Mouse (Mus musculus) monocyte, adult 2 months (primary cell): Measurements from ENCODE around the gene Sncb.
"Not testable (repeated sequence)": the region's sequence is repeated elsewhere in the genome, so short reads cannot be mapped to it uniquely, and the experiment has no call there.

Source experiments
- DNase-seq, 2 experiments: peaks; one replicate each; pipeline ENCODE4 v3.0.0; 2022; ENCODE audit warnings: low spot score in 2 of 2, low read depth in 1 of 2

Gene Sncb

DNA sequence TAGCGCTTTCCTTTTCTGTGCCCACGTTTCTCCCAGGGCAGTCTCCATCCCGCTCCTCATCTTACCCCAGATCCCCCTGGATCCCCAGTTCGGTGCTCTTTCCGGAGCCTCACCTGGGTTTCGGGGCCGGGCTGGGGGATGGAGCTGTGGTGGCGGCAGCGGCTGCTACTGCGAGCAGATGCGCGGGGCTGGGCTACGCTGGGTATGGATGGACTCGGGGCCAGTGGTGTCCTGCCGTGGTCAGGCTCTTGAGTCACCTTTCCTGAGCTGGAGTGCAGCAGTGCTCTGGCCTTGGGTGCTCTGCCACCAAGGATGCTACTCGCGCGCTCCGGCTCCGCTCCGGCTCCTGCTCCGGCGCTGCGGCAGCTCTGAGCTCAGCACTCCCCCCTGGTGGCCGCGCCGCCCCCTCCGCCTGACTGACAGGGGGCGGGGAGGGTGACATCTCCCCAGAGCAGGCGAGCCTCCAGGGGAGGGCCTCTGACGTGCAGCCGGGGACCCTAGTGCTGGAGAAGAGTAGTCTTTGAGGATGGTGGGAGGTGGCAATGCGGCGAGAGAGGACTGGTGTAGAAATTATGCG, at the start of gene Sncb:
Gene Sncb, minus strand, starts transcription at position 404 of the 577 bp plus-strand sequence.
- DNase-seq, result no peak

GRCm38 (mm10) chr13:54813381-54813780, 47.0 kb upstream of the Sncb start:
- DNase-seq, result no peak

- no peak for DNase-seq
Measured at GRCm38 (mm10) chr13:54811476-54811875, 45.1 kb upstream of the Sncb start.

DNA sequence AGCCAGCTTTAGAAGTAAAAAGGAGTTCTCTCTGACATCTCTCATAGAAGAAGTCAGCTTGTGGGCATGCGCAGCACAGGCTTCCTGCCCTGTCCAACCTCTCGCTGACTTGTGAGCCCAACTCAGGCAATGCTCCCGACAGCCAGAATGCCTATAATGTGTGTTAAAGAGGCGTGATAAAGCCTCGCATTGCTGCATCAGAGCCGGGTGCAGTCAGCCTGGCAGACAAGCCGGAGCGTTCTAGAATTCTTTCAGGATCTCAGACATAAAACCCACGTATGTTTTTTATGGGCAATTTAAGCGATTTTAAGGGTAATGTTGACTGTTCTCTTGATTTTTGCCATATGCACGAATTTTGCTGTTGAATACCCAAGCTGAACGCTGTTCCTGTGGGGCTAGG, 41.7 kb upstream of the Sncb start:
- DNase-seq, result no peak

DNA sequence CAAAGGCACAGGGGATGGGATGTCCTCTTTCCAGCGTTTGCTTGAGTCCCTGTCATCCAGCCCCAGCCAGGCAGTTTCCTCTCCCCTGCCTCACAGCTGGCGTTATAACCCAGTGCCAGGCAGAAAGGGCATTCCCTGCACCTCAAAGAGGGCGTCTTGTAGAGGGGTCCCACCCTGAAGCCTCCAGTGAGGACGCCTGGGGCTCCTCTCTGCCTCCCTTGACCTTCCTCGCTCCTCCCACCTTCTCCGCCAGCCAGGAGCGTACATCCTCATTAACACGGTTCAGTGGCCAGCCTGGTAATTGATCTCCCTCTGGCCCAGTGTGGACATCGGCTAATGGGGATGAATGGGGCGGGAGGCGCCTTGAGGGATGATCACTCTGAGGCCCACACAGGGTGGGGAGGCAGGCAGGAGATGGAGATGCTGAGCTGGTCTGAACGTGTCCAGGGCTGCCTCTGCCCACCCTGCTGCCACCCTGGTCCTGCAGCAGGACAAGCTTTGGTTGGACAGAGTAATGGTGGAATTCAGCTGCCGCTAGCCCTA, 40.1 kb upstream of the Sncb start:
- no peak for DNase-seq

GRCm38 (mm10) chr13:54805134-54805838, 38.9 kb upstream of the Sncb start:
- no peak for DNase-seq

GRCm38 (mm10) chr13:54803010-54803409, 36.6 kb upstream of the Sncb start:
- no peak for DNase-seq

GRCm38 (mm10) chr13:54800206-54800605, 33.8 kb upstream of the Sncb start:
- no peak for DNase-seq

- peak in 1 of 2 experiments; percentile 46 for DNase-seq
Measured at GRCm38 (mm10) chr13:54799701-54800100, 33.3 kb upstream of the Sncb start.

DNA sequence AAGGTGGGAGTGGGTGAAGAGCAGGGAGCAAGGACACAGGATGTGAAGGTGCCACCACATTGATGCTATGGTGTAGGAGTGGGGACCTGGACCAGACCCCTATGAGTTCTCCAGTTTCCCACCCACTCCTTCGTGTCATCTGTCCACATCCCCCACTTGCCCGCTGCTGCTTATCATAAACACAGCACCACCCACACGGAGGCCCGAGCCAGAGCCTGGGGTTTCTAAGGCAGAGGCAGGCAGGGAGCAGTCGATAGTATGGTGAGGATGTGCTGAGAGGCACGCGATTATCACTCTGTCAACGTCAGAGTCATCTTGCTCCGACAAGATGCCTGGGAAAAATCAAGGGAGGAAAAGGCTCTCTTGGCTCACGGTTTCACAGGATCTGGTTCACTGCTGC, 32.3 kb upstream of the Sncb start:
- DNase-seq, result no peak

DNA sequence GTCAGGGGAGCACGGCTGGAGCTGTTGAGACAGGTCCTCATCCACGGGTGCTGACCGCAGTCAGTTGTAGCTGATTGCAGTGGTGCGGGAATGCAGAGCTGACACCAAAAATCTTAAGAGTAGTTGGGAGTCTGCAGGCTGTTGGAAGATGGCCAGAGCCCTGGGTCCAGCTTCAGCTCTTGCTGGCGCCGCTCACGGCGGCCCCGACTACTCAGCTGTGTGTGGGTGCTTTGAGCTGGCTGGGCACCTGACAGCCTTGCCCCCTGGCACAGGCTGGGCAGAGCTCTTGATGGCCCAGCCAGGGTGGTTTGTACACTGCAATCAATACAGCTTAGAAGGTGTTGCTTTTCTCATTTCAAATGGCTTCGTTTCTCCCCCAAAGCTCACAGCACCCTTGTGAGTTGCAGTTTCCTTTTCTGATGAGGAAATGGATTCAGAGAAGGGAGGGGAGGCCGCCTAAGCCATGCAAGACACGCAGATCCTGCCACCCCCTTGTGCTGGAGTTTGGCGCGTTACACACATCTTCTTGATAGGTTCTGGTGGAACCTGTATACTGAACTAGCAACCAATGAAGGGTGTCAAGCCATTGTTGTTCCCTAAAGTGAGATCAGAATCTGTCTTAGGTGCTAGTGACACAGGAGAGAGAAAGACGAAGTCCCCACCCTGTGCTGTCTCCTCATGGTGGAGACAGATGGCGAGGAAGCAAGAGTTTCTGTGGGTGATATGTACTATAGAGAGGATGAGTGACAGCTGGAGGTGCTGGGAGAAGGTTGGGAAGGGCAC, 31.7 kb upstream of the Sncb start:
- DNase-seq, result no peak

- DNase-seq, result no peak
Measured at GRCm38 (mm10) chr13:54797356-54797755, 31.0 kb upstream of the Sncb start.

DNA sequence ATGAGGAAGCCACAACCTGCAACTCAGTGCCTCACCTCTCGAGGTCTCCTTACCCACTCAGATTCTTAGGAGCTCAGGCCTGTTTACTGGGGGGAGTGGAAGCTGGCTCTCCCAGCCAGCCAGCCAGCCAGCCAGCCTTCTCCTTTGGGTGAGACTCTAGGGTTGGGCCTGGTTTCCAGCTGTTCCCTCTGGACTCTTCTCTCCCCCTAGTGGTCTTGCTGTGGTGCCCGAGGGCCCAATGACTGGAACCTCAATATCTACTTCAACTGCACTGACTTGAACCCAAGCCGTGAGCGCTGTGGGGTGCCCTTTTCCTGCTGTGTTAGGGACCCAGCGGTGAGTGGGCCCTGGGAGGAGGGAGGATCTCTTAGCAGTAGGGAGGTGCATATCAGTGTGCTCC, 28.4 kb upstream of the Sncb start:
- DNase-seq, result no peak

DNA sequence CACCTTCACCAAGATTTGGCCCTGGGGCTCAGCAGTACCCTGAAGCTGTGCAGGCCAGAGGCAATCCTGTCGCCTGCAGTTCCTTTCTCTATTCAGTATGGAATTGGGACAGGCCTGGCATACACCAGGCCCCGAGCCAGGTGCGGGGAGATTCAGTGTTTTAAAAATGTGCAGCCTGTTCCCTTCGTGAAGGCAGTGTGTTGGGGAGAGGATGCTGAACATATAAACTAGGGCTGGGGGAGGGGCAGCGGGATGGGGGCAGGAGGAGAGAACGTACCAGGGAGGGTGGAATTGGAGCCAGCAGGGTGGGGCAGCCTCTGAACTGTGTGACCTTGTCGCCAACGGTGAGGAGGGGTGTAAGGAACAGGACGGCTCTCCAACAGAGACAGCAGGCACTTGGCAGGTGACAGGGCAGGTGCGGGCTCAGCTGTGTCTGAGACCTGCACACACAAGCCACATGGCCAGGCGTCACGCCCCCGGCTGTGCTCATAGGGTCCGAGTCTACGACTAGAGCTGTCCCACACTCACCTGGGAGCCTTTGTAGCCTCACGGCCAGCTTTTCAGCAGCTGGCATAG, 27.7 kb upstream of the Sncb start:
- no peak for DNase-seq

DNA sequence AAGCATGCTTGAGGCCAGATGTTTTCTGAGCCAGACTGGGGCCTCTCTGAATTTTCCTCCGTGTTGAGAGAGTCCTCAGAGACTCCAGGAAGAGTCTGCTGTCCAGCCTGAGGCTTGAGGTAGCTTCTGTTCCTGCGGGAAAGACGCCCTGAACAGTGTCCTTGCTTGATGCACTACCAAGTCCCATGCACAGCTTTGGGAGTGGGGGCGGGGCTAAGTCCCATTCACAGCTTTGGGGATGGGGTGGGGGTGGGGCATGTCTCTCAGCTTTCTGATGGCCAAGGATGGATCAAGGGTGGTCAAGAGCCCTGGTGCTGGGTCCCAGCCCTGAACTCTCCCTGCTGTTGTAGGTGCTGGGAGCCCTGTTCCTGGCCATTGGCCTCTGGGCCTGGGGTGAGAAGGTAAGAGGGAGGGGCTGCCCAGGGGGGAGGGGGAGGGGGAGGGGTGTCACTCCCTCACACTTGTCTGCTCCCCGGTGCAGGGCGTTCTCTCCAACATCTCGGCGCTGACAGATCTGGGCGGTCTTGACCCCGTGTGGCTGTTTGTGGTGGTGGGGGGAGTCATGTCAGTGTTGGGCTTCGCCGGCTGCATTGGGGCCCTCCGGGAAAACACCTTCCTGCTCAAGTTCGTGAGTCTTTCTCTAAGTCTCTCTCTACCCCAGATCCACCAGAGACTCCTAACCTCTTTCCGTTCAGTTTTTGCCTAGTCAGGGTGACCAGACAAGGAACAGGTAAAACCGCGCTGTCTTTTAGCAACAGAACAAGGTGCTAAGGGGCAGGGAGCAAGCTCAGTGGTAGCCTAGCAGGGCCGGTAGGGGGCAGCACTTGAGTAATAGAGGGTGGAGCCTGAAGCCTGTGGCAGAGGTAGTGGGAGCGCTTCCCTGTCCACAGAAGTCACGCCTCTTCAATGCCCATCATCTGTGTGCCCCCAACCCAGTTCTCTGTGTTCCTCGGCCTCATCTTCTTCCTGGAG, 26.1 kb upstream of the Sncb start:
- no peak for DNase-seq

DNA sequence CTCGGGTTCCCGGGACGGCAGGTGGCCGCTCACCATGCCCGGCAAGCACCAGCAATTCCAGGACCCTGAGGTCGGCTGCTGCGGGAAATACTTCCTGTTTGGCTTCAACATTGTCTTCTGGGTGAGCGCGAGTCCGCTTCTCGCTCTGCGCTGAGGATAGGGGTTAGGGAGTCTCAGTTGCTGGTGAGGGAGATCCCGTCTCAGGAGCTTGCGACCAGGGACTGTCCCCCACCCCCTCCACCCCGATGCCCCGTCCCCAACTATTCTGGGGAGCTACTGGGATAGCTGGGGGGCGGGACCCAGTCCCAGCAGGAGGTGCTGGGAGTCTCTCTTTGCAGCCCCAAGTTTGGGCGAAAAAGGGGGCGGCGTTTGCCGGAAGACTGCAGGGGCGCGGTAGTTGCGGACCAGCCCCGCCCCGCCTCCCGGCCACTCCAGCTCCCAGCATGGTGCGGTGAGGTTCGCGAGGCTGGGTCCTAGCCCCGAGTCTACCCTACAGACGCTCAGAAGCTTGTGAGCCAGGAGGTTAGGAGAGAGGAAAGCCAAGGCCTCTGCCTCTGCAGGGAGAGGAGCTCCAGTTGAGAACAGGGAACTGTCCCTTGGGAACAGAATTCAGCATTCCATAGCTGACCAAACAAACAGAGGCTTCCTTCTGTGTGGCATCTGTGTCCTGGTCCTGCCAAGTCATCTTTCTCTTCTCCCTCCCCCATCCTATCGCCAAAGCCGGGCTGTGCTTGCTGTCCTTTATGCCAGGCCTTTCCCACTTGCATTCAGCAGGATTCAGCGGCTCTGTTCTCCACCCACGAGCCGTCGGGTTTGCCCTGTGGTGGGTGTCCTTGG, 23.4 kb upstream of the Sncb start:
- no peak for DNase-seq

- peak; percentile 91 to 95 for DNase-seq
Measured at GRCm38 (mm10) chr13:54788740-54789560, 22.6 kb upstream of the Sncb start, which contains the start of gene Tspan17. Gene Tspan17, plus strand, starts transcription at chr13:54789377.

DNA sequence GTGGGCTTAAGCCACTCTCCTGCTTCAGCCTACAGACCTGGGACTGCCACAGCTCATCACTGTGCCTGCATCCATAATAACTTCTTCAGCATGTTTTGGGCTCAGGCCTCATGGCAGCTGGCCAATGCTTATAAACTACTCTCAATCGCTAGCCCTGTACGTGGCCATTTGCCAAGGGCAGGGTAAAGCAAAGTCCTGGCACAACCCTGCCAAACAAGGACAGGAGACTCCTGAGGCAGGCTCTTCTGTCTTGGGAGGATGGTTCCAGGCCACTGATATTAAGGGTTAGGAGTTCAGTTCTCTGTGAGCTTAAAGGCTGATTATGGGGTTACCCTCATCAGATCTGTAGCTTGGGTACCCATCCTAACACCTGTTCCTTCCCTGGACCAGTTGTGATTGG, 21.2 kb upstream of the Sncb start:
- not testable (repeated sequence) for DNase-seq

DNA sequence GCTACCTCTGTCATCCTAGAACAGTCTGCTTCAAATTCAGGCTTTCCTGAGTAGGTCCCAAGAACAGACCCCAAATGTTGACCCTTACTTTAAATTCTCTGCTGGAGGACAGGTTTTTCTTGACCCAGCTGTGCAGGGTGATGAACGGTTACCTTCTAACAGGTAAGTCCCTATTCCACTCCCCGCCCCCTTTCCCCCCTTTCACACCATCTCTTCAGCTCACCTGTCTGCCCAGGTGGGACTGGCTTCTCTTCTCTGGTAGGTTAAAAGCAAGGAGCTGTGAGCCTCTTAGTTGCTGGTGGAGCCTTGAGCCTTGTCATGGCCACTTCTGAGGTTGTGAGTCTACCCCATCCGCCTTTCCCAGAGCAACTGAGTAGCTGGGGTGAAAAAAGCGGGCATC, 17.3 kb upstream of the Sncb start, which contains the start of gene Eif4e1b:
Gene Eif4e1b, plus strand, starts transcription at position 301 of the 400 bp plus-strand sequence.
- no peak for DNase-seq
